Mouse (Mus musculus) spleen, postnatal 14 days (tissue): Measurements from ENCODE around the gene Fbxw7.
A peak's percentile ranks its signal among the peaks of the same experiment; 100 is the strongest.

ENCODE experiments used
- DNase-seq, 2 experiments: peaks; one replicate each; pipeline ENCODE4 v3.0.0; 2021 to 2022; ENCODE audit warnings: low spot score in 2 of 2

The Fbxw7 gene

DNA sequence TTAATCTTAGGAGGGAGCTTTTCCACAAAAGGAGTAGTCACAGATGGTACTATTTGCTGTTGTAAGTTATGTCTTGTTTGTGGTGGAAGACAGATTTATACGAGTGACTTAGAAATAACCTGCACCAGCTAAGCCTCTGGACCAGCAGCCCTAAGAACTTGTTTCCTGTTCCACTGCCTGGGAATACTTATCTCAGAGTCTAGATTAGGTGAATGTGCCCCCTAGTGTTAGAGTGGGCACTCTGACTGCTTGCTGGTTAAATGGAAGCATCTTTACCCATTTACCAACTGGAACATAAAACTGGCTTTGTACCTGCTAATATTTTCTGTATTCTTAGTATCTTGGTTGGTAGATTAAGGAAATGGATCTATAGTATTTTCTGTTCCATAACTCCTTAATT lies 74.6 kb downstream of the Fbxw7 start:
- no peak for DNase-seq

DNA sequence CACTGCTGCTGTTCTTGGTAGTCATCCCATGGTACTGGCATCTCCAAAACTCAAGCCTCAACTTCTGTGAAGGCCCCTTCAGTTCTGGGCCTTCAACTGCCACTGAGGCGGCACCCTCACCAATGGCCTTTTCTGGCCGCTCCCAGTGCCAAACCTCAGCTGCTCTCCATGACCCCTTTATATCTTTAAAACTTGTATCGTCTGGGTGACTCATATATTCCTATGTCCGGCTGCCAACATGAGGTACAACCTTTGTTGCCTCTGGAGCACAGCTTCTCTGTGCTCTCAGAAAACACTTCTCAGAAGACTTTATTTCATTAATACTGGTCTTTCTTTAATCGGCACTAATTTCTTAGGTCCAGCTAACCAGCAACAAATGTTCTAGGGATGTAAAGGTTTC lies 75.9 kb downstream of the Fbxw7 start:
- no peak for DNase-seq

DNA sequence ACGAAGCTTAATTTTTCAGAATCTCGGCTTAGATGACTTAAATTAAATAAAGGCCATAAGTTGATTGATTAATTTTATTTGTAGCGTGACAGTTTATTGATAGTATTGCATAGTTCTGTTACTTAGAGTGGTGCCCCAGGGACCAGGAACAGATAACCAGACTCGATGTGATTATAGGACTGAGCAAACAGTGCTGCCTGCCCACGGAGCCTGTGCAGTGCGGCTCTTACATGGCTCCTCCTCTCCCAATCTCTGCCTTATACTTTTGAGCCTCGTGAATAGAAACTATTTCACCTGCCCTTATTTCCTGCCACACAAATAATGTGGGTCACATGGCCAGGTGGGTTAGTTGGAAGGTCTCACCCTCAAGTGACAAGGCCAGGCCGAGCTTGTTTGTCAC lies 82.9 kb downstream of the Fbxw7 start:
- no peak for DNase-seq

DNA sequence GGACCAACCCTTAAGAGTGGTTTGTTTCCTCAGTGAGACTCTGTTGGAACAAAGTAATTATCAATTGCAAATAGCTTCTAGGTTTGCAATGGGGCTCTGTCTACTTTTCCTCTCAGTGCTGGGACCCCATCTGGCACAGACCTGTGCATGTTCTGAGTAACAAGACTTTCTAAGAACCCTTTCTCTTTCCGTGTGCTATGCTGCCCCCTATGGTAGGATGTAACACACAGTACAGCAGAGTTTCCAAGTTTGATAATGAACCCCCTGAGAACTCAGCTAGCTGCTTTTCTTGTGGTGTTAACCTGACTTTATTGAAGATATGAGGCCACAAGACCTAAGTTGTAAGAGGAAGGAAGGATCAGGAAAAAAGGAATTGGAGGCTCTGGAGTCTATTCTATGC lies 91.5 kb downstream of the Fbxw7 start:
- no peak for DNase-seq

DNA sequence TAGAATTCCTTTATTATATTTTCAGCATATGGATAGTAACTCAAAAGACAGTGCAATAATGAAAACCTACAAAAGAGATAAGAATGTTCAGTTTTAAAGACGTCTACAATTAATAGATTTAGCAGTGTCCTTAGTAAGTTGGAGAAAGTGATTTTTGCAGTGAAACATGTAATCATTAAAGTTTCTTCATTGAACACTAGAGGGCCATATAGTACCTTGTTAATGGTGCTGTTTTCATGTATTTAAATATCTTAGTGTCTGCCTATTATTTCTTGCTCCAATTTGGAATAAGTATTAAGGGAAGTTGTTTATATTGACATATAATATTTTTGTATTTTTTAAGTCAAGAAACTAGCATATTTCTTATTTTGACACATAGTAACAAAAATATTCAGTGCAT lies 99.2 kb downstream of the Fbxw7 start:
- no peak for DNase-seq

DNA sequence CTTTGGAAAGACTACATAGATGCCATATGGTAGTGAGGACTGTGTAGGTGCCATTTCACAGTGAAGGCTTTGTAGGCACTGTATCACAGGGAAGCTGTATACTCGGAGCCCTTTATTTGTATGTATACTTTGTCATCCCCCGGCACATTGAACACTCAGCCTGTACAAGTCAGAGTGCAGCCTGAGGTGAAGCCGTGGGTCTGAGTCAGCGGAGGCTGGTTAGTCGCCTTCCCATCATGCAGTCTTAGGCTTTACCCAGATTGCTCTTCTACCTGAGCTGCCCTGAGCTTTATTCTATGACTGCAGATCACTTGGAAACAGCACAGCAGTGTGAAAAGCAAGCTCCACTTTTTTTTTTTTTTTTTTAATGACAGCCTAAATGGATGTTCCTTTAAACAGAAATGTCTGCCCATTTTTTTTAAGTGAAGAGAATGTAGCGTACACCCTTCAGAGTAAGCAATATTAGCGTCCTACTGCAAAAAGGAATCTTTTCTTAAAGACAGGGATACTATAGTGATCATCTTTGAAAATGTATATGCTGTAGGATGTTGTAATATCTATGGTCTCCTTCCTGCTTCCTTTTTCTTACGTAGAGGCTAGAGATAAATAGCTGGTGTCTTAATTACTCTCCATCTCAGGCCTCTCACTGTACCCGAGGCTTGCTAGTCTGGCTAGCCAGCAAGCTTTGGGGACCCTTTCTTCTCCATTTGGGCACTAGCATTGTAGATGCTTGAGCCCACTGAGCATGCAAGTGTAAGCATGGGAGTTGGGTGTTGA lies 103.0 kb downstream of the Fbxw7 start:
- no peak for DNase-seq

DNA sequence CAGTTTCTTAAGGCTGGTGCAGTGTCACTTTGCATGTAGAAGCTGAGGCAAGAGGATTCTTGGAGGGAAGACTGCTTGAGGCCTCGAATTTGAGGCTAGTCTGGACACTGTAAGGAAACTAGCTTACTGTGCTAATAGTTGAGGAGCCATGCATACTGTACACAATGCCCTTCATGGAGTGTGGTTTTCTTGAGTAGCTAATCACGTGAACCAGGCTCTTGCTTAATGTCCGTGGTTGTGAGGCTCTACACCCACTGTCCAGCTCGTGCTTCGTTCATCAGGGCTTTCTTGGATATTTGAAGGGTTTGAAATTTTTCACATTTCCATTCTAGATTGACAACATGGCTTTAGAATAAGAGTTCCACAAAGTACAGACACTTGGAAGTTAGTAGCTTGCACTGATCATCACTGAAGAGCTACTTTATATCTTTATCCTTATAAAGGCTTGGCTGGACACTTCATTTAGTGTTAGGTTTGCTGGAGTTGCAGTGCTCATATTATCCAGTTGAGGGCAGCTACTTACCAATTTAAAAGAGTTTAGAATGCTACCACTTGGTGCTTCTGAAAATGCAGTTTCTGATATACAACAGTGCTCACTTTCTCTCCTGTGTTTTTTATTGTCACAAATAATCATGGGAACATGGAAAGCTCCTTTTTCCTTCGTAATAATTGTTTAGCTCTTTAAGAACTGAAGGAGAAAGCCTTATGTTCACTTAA lies 106.8 kb downstream of the Fbxw7 start:
- no peak for DNase-seq

DNA sequence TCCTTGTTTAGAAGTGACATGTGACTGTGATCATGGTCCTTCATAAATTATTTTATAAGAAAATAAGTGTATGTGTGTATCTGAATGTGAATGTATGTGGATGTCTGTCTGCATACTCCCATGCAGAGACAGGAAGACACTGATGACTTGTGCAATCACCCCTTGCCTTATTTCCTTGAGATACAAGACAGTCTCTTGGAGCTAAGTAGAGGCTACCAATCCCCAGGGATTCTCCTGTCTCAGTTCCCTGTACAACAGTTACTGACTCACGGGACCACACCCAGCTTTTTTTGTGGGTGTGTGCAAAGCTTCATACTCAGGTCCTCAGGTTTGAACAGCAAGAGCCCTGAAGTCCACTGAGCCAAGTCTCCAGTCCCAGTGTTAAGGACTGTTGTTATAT lies 108.2 kb downstream of the Fbxw7 start:
- DNase-seq: no peak

DNA sequence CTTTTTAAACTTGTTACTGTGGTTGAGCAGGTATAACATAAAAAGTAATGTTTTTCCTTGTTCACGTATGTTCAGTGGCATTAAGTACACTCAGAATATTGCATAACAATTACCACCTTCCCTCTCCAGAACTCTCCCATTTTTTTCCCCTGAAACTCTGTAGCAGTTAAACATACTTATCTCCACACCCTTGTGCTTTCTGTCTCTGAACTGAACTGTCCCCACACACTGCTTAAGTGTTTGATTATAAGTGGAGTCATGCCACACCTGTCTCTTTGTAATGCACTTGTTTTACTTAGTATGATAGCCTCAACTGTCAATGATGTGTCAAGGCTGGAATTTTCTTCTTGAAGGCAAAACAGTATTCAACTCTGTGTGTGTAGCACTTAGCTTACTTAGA lies 108.6 kb downstream of the Fbxw7 start:
- no peak for DNase-seq

DNA sequence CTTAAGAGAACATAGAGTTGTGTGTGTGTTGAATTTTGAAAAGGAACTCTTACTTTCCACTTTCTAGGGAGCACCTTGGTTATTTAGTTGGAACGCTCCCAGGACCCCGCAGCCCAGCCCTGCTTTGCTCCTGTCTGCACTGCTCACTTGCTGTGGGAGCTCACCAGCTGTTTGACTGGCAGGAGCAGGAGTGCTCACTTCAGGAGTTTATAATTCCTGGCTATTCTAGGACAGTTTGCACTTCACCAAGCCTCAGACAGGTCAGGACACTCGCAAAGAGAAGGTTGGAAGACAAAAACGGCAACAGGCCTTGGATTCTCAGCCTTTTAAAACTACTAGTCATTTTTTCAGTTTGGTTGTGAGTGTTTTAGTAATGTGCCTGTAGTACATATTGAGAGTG lies 110.2 kb downstream of the Fbxw7 start:
- DNase-seq: no peak

DNA sequence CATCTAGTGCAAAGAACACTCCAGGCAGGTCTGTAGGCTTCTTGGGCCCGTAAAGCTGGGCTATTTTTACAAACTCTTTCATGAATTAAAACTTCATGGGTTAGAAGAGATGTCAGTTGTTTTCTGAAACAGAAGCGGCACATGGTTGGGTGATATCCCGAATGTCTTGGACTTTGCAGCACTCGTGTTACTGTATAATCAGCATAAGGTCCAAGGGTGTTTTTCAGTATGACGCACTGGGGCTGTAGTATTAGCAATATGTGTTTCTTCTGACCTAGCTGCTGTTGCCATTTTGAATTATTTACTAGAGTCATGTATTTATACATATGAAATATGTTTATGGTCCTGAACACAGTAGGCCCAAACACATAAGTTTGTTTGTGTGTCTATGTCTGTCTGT lies 111.1 kb downstream of the Fbxw7 start:
- DNase-seq: no peak

DNA sequence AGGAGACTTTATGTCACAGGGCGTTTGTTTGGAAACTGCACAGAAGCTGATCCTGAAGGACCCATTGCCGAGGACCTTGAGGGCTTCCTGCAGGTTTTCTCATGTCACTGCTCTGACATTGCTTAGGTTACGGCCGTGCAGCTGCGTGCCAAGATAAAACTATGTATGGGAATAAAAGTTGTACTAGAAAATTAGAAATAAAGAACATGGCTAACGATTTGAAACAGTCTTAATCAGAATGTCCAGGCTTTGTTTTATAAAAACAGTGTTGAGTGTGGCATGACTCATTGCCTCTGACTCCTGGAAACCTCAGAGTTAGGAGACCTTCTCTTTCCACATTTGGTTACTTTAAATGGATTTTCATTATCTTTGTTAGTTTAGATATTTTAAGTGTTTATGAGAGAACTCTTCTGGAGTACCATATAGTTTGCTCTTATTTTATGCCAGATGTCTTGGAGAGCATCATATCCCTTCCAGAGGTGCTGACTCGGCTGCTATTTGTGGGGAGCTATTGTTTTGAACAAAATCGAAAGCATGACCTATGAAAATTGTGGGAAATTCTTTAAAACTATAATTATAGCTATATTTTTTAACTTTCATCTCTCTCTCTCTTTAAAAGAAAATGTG lies 112.2 kb downstream of the Fbxw7 start:
- DNase-seq: no peak

DNA sequence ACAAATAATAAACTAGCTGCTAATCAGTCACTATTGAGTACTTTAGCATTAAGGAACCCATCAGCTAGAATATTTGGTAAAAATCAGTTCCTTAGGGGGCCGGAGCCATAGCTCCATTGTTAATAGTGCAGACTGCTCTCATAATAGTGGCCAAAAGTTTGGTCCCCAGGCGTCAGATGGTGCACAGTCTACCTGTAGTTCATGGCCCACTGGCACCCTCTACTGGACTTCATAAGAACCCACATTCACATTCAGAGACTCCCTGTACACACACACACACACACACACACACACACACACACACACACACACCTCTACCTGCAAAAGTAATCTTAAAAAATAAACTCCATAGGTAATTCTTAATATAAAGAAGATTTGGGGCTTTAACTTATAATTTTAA lies 112.8 kb downstream of the Fbxw7 start:
- DNase-seq: no peak

DNA sequence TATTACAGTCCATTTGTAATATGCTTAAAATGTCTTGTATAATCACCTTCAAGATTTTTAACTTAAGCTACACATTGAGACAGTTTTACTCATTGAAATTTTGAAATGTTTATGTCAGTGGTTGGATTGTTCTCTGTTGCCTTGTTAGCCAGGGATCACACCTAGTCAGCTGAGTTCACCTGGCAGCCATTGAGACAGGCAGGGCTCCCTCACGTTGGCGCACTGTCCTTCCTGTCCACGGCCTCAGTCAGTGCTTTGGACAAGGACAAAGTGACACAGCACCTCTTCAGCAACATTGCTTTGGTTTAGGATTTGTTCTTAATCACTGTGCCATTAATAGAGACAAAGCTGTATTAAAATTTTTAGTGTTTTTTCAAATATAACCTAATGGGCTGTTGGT lies 114.1 kb downstream of the Fbxw7 start:
- no peak for DNase-seq

DNA sequence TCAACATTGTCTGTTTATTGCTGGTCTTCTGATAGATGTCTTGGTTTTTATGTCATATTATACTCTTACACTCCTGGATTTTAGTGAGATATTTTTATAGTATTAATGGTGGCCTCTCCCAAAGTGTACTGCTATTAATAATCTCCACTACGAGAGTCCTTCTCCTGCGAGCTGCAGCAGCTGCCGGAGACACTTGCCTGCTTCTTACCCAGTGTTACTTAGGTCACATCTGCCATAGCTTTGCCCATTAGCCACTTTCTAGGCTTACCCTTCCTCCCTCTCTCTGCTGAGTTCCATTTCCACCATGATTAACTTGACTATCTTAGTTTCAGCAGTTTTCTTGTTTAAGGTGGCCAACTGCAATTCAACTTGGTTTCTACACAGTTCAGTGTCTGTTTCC lies 115.6 kb downstream of the Fbxw7 start:
- no peak for DNase-seq

DNA sequence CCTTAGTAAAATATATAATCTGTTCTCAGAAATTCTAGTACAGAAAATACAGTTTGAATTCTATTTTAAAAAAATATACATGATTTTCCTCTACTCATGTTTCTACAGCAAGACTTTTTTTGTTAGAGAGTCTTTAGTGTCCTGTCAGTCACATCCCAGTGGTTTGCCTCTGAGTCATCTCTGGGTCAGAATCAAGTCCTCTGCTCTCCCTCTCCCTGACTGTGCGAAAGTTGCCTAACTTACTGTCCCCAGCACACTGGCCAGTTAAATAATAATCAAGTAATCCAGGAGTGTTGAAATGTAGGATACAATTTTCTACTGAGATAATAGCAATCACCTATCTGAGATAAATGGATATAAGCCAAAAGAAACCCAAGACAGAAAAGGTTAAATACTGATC lies 120.7 kb downstream of the Fbxw7 start:
- DNase-seq: no peak

DNA sequence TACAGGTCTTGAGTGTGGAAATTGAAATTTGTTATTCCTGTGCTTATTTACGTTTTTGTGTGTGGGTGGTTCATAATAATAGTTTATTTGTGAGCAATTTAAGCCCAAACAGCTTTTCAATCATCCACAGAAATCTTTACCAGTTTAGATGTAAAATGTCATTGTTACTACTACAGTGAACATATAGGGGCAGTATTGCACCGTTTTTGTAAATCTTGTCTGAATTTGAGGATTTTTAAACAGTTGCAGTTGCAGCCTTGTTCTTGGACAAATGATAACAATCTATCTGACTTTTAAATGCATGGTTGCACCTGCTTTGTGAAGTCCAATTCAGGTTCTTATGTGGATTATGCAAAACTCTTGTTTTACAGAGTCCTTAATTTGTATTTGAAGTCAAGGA lies 121.2 kb downstream of the Fbxw7 start:
- no peak for DNase-seq

DNA sequence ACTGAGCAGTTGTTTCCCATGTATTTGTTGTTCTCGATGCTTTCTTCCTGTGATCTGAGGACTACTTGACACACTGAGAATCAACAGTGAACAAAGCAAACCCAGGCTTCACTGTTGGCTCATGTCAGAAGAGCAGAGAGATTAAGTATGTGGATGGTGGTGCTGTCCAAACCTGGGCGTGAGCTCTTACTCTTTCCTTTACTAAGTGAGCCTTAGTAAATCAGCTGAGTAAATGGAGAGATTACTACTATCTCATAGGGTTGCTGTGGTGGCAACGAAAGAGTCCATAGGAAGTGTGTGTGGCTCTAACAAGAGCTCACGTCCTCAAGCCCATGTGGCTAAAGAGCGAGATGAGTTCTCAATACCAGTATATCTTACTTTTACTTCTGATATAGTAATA lies 121.9 kb downstream of the Fbxw7 start:
- DNase-seq: no peak

DNA sequence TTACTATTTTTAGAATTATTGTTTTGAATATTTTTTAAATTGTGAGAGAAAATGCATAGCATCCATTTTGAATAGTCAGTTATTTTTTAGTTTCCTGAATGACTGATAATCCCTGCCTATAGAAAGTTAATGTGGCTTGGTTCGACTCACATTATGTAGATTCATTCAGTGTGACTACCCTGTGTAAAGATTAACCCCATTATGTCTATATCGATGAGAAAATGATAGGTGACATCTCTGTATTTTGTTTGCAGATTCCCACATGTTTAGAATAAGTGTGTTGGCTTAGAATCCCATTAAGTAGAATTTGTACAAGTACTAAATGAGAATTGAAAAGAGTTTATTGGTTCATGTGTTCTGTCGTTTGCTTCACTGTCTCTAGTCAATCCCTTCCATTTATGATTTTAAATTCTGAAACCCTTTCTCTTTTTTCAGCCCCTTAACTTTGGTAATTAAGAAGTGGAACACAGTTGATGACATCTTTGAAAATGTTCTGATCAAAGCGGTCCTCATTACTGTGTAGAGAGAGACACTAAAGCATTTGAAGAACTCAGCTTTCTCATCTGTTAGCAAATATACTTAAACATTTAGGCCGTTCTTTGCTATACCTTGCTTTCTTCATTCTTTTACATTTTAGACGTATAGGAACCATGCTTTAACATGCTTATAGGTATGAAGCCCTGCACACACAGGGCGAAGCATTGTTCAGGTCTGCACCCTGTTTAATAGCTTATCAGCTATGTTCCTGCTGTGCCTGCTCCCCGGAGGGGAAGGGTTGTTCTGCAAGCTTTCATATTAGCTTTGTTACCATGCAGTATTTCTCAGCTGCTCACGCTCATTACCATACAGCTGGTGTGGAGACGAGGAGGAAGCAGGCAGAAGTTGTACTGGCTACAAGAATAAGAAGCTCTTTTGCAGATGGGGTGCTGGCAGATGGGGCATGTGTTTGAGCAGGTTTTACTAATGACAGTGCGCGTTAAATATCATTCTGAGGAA lies 122.6 kb downstream of the Fbxw7 start:
- DNase-seq: peak in 1 of 2 experiments; percentile 1

DNA sequence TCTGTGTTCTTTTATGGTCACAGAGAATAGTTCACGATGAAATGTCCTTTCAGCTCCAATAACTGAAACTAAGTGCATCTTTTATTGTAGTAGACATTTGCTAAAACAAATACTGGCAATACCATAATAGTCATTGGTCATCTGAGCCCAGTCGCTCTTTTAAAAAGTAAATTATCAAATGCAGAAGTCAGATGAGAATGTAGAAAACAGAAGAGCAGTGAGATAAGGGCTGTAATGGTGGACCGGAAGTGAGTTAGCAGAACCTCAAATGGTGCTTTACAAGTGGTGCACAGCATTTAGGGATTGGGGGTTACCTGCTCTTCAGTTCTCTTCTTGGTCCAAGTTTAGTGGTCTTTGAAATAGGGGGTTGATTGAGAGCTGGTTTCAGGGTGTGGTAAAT lies 129.9 kb downstream of the Fbxw7 start:
- no peak for DNase-seq

DNA sequence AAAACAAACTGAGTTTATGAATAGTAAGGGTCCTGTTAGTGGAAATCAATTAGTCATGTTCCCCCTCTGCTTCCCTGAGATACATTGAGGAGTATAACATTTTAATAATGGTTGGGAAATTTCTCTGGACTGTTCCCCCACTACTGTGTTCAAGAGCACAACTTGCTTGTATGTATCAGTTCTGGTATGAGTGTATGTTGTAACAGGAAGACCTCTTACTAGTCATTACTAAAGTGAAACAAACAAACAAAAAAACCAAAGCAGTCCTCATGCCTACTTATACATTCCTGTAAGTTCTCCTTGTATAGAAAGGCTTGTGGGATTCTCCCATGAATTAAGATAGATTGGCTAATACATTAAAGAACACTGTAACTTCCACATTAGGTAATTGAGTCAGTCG lies 131.3 kb downstream of the Fbxw7 start:
- DNase-seq: no peak

DNA sequence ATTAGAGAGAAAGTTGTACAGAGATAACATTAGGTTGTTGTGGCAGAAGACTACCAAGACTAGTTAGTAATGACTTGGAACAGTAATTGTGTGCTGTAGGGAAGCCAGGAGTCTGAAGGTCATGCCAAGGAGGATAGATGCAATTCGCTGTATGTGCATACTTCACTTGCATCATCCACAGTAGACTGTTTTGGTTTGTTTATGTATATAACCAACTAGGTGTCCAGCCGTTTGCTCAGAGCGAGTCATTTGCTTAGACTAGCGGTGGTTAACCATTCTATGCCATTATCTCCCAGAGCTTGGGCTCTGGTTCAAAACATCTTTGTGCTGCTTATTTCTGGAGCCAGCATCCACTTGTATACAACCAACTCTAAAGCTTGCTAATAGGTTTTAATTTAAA lies 134.3 kb downstream of the Fbxw7 start:
- no peak for DNase-seq
